Mouse (Mus musculus) left cerebral cortex, adult 9 months (tissue): Measurements from ENCODE around the gene Gpr157.

Experiments
- DNase-seq, 2 experiments: peaks; one replicate each; pipeline ENCODE4 v3.0.0; 2022; ENCODE audit warnings: low spot score in 2 of 2

Gpr157 gene

DNA sequence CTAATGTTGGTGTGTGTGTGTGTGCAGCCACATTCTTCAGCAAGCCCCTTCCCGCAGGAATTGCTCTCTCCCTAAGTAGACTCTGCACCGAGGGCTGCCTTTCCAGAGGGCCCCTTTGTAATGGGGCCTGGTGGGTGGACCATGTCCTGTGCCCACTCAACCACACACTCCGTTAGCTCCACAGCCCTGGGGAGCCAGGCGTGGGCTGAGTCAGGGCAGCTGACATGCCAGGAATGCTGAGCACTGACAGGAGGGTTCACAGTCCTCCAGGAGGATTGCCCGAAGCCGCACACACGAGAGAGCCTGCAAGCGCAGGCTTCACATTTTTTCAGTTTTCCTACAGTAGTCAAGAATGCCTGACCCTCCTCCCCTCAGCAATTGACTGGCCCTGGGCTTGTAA is 17.0 kb upstream of the Gpr157 start:
- no peak for DNase-seq

- DNase-seq: no peak
Observed at GRCm38 (mm10) chr4:150072416-150073101, 14.6 kb upstream of the Gpr157 start.

DNA sequence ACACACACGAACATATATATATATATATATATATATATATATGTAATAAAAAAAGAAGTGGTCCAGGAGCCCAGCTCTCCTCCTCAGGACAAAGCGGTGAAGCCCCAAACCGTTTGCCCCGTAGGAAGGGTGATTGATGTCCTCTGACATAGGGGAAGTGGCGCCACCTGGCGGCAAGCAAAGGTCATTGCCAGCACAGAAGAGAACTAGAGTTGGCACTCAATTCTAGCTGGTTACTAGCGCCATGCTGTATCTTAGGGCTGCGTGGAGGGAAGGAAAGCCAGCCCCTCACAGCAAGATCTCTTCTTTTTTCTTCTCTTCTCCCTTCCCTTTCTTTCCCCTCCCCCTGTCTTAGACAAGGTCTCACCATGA is 14.1 kb upstream of the Gpr157 start:
- no peak for DNase-seq

DNA sequence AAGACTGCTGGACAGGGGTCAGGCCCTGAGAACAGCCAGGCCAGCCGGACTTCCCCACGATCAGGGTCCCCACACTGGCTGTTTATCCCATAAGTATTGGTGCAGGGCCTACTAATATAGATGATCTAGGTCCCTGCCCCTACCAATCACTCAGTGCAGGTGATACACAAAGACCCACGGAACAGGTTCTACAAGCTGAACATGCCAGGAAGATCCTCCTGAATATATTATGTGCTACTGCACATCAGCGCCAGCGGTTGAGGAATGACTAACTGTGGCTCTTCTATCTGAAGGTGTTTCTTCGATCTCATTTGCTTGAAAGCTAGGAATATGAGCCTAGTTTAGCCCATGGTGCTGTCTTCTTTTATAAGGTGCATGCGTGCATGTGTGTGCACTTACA is 11.8 kb upstream of the Gpr157 start:
- no peak for DNase-seq

DNA sequence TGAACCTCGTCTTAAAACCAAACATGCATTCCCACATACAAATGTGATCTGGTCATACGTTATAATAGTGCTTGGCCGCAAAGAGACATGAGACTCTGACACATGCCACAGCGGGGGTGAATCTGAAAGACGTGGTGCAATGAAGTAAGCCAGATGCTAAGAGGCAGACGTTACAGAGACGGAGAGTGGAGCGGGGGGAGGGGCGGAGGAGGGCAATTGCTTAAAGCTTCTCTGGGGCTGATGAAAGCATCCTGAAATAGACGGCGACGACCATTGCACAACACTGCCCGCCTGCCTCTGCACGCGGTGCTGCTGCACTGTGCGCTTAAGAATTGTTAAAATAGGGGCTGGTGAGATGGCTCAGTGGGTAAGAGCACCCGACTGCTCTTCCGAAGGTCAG is 11.0 kb upstream of the Gpr157 start:
- peak in 1 of 2 experiments; percentile 46 for DNase-seq

DNA sequence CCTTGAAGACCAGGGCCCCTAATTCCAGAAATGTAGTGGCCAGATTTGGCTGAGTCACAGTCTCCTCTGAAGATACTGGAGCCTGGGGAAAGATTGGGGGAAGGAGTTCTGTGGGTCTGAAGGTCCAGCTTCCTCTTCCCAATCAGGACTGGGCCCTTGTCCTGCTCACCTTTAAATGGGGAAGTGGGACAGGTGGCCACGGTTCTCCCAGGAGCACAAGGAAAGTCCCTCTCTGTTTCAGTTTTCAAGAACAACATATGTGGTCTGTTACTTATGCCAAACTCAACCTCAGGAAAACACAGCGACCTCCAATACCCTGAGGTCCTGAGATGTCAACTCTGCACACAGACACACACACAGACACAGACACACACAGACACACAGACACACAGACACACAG is 8.5 kb upstream of the Gpr157 start:
- no peak for DNase-seq

- DNase-seq: no peak
Observed at GRCm38 (mm10) chr4:150079244-150079643, 7.9 kb upstream of the Gpr157 start.

DNA sequence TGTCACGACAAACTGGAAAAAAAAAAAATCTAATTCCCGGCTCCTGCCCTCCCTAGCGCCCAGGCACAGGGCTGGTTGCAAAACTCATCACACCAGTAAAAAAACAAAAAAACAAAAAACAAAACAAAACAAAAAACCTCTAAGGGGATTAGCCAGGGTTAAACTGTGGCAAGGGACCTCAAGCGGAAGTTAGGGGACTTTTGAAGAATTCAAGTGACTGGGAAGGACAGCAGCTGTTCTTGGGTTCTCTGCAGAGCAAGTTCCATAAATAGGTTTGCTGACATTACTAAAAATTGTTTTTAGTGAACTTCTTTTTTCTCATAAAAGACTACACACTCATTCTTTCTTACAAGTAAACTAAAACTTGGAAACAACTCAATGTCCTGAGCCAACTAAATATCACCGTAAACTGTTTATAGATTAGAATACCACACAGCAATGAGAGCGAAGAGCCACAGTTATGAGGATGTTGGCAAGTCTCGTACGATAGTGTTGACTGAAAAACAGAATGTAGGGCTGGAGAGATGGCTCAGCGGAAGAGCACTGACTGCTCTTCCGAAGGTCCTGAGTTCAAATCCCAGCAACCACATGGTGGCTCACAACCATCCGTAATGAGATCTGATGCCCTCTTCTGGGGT is 6.7 kb upstream of the Gpr157 start:
- no peak for DNase-seq

DNA sequence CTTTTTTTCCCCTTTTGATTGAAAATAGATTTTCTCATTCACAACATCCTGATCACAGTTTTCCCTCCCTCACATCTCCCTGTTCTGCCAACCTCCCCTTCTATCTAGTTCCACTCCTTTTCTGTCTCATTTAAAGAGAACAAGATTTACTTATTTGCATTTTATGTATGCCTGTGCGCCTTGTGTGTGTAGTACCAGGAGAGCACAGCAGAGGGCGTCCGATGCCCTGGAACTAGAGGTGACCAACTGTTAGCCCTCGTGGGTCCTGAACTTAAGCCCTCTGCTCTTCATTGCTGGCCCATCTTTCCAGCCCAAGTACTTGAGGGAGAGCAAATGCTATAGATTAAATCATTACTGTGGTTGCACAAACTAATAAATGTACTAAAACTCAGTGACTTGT is 1.8 kb upstream of the Gpr157 start:
- DNase-seq: no peak

- DNase-seq: no peak
Observed at GRCm38 (mm10) chr4:150086841-150087160, 364 bp upstream of the Gpr157 start.

DNA sequence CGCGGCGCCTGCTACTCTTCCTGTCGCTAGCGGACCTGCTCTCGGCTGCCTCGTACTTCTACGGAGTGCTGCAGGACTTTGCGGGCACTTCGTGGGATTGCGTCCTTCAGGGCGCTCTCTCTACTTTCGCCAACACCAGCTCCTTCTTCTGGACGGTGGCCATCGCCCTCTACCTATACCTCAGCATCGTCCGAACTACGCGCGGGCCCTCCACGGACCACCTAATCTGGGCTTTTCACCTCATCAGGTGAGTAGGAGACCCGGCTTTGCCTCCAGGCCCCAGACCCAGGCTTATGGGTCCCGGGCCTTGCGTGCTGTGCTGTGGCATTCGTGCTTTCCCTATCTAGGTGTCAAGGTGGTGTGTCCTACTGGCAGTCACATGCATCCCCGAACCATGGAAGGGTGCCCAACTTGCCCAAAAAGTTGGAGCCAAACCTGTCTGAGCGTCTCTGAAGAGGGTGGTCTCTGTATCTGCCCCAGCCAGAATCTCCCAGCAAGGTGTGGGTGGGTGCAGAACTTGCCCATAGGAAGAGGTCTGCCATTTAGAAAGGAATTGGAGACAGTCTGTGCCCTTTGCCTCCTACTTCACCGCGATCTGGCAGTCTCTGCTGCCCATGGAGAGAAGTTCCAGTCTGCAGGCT is 845 bp downstream of the Gpr157 start:
- no peak for DNase-seq

- no peak for DNase-seq
Observed at GRCm38 (mm10) chr4:150089121-150089520, 2.0 kb downstream of the Gpr157 start.

DNA sequence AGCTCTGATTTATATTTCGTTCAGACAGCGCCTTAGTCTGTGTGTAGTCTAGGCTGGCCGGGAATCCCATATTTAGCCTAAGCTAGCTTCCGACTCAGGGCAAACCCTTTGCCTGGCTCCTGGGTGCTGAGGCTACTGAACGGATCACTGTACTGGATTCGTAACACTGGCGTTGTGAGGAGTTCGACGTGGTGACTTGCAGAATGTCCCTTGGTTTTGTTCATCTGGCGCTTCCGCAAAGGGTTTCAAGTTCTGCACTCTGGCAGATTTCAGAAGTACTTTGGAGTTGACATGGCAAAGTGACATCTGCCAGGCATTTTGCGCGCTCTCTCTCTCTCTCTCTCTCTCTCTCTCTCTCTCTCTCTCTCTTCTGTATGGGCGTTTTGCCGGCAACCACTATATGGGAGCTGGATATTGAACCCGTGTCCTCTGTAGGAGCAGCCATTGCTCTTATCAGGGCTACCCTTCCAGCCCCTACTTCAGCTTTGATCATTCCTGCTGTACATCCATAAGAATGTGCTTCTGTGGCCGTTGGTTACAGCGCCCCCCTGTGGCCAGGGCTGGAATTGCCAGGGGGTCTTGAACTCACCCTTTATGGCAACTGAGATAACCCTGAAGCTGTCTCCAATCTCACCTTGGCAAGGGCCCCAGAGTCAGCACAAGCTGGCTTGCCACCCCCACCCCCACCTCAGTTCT is 4.9 kb downstream of the Gpr157 start:
- peak in 1 of 2 experiments; percentile 21 for DNase-seq

DNA sequence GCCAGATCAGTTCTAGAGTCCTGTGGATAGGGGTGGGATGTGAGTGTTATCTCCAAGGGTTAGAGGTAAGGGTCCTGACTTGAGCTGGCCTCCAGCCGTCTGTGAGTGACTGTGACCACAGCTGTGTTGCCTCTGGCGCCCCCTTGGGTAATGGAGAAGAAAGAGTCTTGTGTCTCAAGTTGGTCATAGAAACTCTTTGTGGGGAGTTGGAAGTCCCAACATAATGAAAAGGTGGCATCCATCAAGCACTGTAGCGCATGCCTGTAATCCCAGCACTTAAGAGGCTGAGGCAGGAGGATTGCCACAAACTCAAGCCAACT is 5.4 kb downstream of the Gpr157 start:
- no peak for DNase-seq

DNA sequence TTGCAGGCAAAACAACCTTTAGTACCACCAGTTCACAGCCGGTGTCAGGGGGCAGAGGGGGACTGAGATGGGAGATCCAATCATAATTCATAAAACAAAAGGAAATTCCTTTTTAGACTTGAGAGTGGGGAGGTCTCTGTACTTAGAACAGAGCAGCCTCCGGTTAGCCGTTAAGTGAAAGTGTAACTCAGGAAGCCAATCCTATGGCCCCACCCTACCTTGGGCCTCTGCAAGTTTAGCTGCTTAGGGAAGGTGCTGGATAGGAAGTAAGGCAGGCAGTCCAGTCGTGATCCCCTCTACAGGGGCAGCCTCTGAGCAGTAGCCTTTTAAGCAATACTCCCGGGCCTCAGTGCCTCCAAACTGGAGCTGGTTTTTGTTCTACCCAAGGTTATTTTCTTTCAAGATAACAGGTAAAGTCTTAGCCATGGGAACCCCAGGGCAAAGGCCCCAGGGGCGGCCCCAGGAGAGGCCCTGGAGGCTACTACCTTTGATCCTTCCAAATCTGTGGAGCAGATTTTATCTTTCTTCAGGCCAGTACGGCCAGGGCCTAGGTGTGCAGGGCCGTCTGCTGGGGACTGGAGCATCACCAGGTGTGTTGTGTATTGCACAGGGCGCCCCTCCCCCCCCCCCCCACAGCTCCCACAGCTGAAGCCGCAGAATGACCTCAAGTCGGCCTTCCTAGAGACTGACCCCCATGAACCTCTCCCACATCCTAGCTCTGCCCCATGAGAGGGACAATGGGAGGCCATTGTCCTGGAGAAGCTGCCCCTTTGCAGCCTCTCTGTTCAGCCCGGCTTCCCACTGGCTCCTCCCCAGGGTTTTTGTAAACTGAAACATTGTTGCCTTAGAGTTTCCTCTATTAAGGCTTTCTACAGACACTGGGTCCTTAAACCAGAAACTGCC is 6.6 kb downstream of the Gpr157 start:
- no peak for DNase-seq

GRCm38 (mm10) chr4:150094463-150094789 is 7.3 kb downstream of the Gpr157 start:
- no peak for DNase-seq

- no peak for DNase-seq
Observed at GRCm38 (mm10) chr4:150096309-150096708, 9.1 kb downstream of the Gpr157 start.

DNA sequence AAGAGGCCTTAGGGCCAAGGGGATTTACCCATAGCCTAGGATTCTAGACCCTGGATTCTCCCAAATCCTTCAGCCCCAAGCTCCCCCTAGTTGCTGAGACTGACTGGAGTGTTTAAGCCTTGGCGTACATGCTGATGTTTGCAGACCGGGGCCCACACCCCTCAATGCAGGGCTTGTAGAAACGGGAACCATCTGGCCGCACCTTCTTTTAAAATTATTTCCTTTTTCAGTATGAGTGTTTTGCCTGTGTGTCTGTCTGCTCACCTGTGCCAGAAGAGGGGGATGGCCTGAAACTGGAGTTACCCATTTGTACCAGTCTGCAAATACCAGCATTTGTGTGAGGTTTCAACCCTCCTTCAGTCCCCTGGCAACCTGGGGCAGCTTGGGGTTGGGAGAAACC is 10.7 kb downstream of the Gpr157 start:
- DNase-seq: no peak

GRCm38 (mm10) chr4:150098880-150099279 is 11.7 kb downstream of the Gpr157 start:
- DNase-seq: peak in 1 of 2 experiments; percentile 78

- no peak for DNase-seq
Observed at GRCm38 (mm10) chr4:150102822-150103221, 15.7 kb downstream of the Gpr157 start.

GRCm38 (mm10) chr4:150105671-150106070 is 18.5 kb downstream of the Gpr157 start:
- DNase-seq: no peak

GRCm38 (mm10) chr4:150106637-150107036 is 19.5 kb downstream of the Gpr157 start:
- DNase-seq: no peak
